In genomic region chr9:118384610-118385009, GRCm38 (mm10) we compare ENCODE assay signal across 27 mouse cellular contexts.
"Had no signal": no experiment of that assay in that cellular context is flagged by ENCODE, and none has a peak within 500 bp of the region (broad histone marks: within the 10 kb centered on the region; RNA-seq: fewer than 3 reads in every experiment).

No protein-coding gene starts in this region.

- H3K27ac ChIP-seq: heart, adult 2 months; heart, embryonic 13.5 days; heart, embryonic 15.5 days; hindbrain, embryonic 13.5 days; hindbrain, embryonic 15.5 days; hindbrain, postnatal 0 days; kidney, embryonic 15.5 days; kidney, postnatal 0 days; limb, embryonic 13.5 days; limb, embryonic 15.5 days; liver, embryonic 12.5 days; liver, embryonic 14.5 days had no signal

- H3K4me1 ChIP-seq: limb, embryonic 13.5 days; liver, embryonic 12.5 days had no signal

- H3K9ac ChIP-seq: heart, embryonic 13.5 days; heart, embryonic 15.5 days; hindbrain, embryonic 13.5 days; hindbrain, embryonic 15.5 days; kidney, embryonic 15.5 days; limb, embryonic 13.5 days; limb, embryonic 15.5 days; liver, embryonic 12.5 days; liver, embryonic 14.5 days had no signal

- H3K4me2 ChIP-seq: heart, embryonic 11.5 days; heart, embryonic 13.5 days; heart, embryonic 15.5 days; hindbrain, embryonic 13.5 days; hindbrain, embryonic 15.5 days; kidney, embryonic 15.5 days; limb, embryonic 13.5 days; limb, embryonic 15.5 days; liver, embryonic 12.5 days had no signal

- H3K36me3 ChIP-seq: heart, embryonic 13.5 days; heart, embryonic 15.5 days; hindbrain, embryonic 13.5 days; hindbrain, embryonic 15.5 days; kidney, embryonic 15.5 days; limb, embryonic 13.5 days; limb, embryonic 15.5 days; liver, embryonic 12.5 days had no signal

- DNase-seq: gastrocnemius, postnatal 14 days; gastrocnemius, postnatal 36 days; heart, adult 11 months; heart, adult 2 months; heart, postnatal 14 days; heart, postnatal 36 days; kidney, adult 11 months; kidney, adult 2 months; kidney, adult 9 months; kidney, postnatal 25 days; kidney, postnatal 4 days; layer of hippocampus, adult 9-11 months; layer of hippocampus, postnatal 36 days; left cerebral cortex, postnatal 4 days had no signal

- ATAC-seq: hindbrain, postnatal 0 days; intestine, embryonic 16.5 days; liver, embryonic 12.5 days had no signal

- H3K9me3 ChIP-seq: heart, embryonic 13.5 days; heart, embryonic 15.5 days; hindbrain, embryonic 13.5 days; hindbrain, embryonic 15.5 days; kidney, embryonic 15.5 days; limb, embryonic 13.5 days; limb, embryonic 15.5 days; liver, embryonic 12.5 days had no signal

- H3K4me3 ChIP-seq: heart, adult 2 months; heart, embryonic 13.5 days; heart, embryonic 15.5 days; hindbrain, embryonic 13.5 days; hindbrain, embryonic 15.5 days; kidney, embryonic 15.5 days; limb, embryonic 13.5 days; limb, embryonic 15.5 days; liver, embryonic 12.5 days had no signal
